Mouse (Mus musculus): Measurements from ENCODE around the gene Sf3a2. TPM values are rescaled to one million over a fixed set of nuclear protein-coding genes. Genes with fewer than 3 reads are reported as not detected.

Sf3a2 gene
- 10 to 100 TPM; 16.2 to 58.3 (median 28.0) TPM for total RNA-seq (2018; cell fraction: chromatin; rRNA removed)
- total RNA-seq (2018; cell fraction: cytosol; rRNA removed), result 10 to 100 TPM; 31.9 to 49.2 (median 40.5) TPM
- 10 to 100 TPM; 19.9 to 37.9 (median 26.5) TPM for total RNA-seq (2018; cell fraction: nucleus; rRNA removed)
- 30.3 to 61.7 TPM (median 44.0 TPM) in 3 replicates for polyA plus RNA-seq (2018)

- under 1% methylated on average over 104 of the region's 104 CpGs for WGBS (ENCODE audit: missing documents)
- H3K36me3 ChIP-seq (ENCODE audit: inconsistent target), result peaks cover 41% of the 10 kb centered on the region
- H3K4me3 ChIP-seq (ENCODE audit: inconsistent target), result peak within 1 kb of the TSS; percentile 97
- peak within 1 kb of the TSS; percentile 91 for H3K27ac ChIP-seq
- H3K79me2 ChIP-seq (ENCODE audit: inconsistent target), result peaks cover 65% of the 10 kb centered on the region
Measured at GRCm38 (mm10) chr10:80798150-80799006, at the start of gene Sf3a2, which contains the start of gene Plekhj1. Gene Sf3a2, plus strand, starts transcription at chr10:80798198. Gene Plekhj1, minus strand, starts transcription at chr10:80798626.

GRCm38 (mm10) chr10:80748609-80749008 lies 49.4 kb upstream of the Sf3a2 start:
- H3K27ac ChIP-seq, result no peak overlapping the region
- no peaks in the 10 kb centered on the region for H3K79me2 ChIP-seq (ENCODE audit: inconsistent target)
- 14% methylated on average over 6 of the region's 6 CpGs for WGBS (ENCODE audit: missing documents)
- no peaks in the 10 kb centered on the region for H3K36me3 ChIP-seq (ENCODE audit: inconsistent target)
- no peak overlapping the region for H3K4me3 ChIP-seq (ENCODE audit: inconsistent target)

GRCm38 (mm10) chr10:80751188-80751832 lies 46.7 kb upstream of the Sf3a2 start:
- 0% methylated on average over 15 of the region's 16 CpGs for WGBS (ENCODE audit: missing documents)
- Histone ChIP-seq H3K79me2 (ENCODE audit: inconsistent target) (peaks cover 9% of the 10 kb centered on the region), H3K27ac (peak overlapping the region; percentile 91), H3K4me3 (ENCODE audit: inconsistent target) (peak overlapping the region; percentile 8; the same call in 1 of the 2 replicates), H3K36me3 (ENCODE audit: inconsistent target) (no peaks in the 10 kb centered on the region)

- Histone ChIP-seq H3K4me3 (ENCODE audit: inconsistent target) (peak overlapping the region; percentile 8; the same call in 1 of the 2 replicates), H3K36me3 (ENCODE audit: inconsistent target) (no peaks in the 10 kb centered on the region), H3K79me2 (ENCODE audit: inconsistent target) (peaks cover 17% of the 10 kb centered on the region), H3K27ac (peak overlapping the region; percentile 91)
- WGBS (ENCODE audit: missing documents), result 0% methylated on average over 6 of the region's 6 CpGs
Measured at GRCm38 (mm10) chr10:80752079-80752625, 45.8 kb upstream of the Sf3a2 start.

GRCm38 (mm10) chr10:80754594-80755290 lies 43.3 kb upstream of the Sf3a2 start, which contains the start of gene Dot1l:
Gene Dot1l, plus strand, starts transcription at chr10:80755206.
- peaks cover 43% of the 10 kb centered on the region for H3K79me2 ChIP-seq (ENCODE audit: inconsistent target)
- WGBS (ENCODE audit: missing documents), result under 1% methylated on average over 56 of the region's 57 CpGs
- peak within 1 kb of the TSS; percentile 79 for H3K4me3 ChIP-seq (ENCODE audit: inconsistent target)
- H3K27ac ChIP-seq, result peak within 1 kb of the TSS; percentile 55
- H3K36me3 ChIP-seq (ENCODE audit: inconsistent target), result no peaks in the 10 kb centered on the region

GRCm38 (mm10) chr10:80755291-80756015 lies 42.5 kb upstream of the Sf3a2 start:
- under 1% methylated on average over 71 of the region's 75 CpGs for WGBS (ENCODE audit: missing documents)
- H3K36me3 ChIP-seq (ENCODE audit: inconsistent target), result no peaks in the 10 kb centered on the region
- peak overlapping the region; percentile 55 for H3K27ac ChIP-seq
- peak overlapping the region; percentile 79 for H3K4me3 ChIP-seq (ENCODE audit: inconsistent target)
- H3K79me2 ChIP-seq (ENCODE audit: inconsistent target), result peaks cover 50% of the 10 kb centered on the region

- peak overlapping the region; percentile 55 for H3K27ac ChIP-seq
- WGBS (ENCODE audit: missing documents), result 40% methylated on average over 3 of the region's 3 CpGs
Measured at GRCm38 (mm10) chr10:80756099-80756498, 41.9 kb upstream of the Sf3a2 start.

GRCm38 (mm10) chr10:80756509-80756908 lies 41.5 kb upstream of the Sf3a2 start:
- no peaks in the 10 kb centered on the region for H3K36me3 ChIP-seq (ENCODE audit: inconsistent target)
- peak overlapping the region; percentile 79 for H3K4me3 ChIP-seq (ENCODE audit: inconsistent target)
- peak overlapping the region; percentile 55 for H3K27ac ChIP-seq
- 66% methylated on average over 2 of the region's 2 CpGs for WGBS (ENCODE audit: missing documents)
- peaks cover 61% of the 10 kb centered on the region for H3K79me2 ChIP-seq (ENCODE audit: inconsistent target)

More at GRCm38 (mm10) chr10:80756099-80756498, 41.9 kb upstream of the Sf3a2 start:
- no peaks in the 10 kb centered on the region for H3K36me3 ChIP-seq (ENCODE audit: inconsistent target)
- peak overlapping the region; percentile 79 for H3K4me3 ChIP-seq (ENCODE audit: inconsistent target)
- peaks cover 57% of the 10 kb centered on the region for H3K79me2 ChIP-seq (ENCODE audit: inconsistent target)

GRCm38 (mm10) chr10:80756967-80757366 lies 41.0 kb upstream of the Sf3a2 start:
- no peak overlapping the region for H3K4me3 ChIP-seq (ENCODE audit: inconsistent target)
- H3K36me3 ChIP-seq (ENCODE audit: inconsistent target), result no peaks in the 10 kb centered on the region
- 68% methylated on average over 4 of the region's 4 CpGs for WGBS (ENCODE audit: missing documents)
- peaks cover 65% of the 10 kb centered on the region for H3K79me2 ChIP-seq (ENCODE audit: inconsistent target)
- 0 out of 2 replicates have a peak overlapping the region, but pooled peaks have one; percentile 55 for H3K27ac ChIP-seq

GRCm38 (mm10) chr10:80757717-80758116 lies 40.3 kb upstream of the Sf3a2 start:
- no peak overlapping the region for H3K4me3 ChIP-seq (ENCODE audit: inconsistent target)
- H3K27ac ChIP-seq, result peak overlapping the region; percentile 33
- peaks cover 73% of the 10 kb centered on the region for H3K79me2 ChIP-seq (ENCODE audit: inconsistent target)
- H3K36me3 ChIP-seq (ENCODE audit: inconsistent target), result no peaks in the 10 kb centered on the region
- WGBS (ENCODE audit: missing documents), result 80% methylated on average over 5 of the region's 5 CpGs

GRCm38 (mm10) chr10:80758651-80759050 lies 39.3 kb upstream of the Sf3a2 start:
- peak overlapping the region; percentile 33 for H3K27ac ChIP-seq
- 54% methylated on average over 7 of the region's 7 CpGs for WGBS (ENCODE audit: missing documents)
- H3K79me2 ChIP-seq (ENCODE audit: inconsistent target), result peaks cover 80% of the 10 kb centered on the region
- H3K4me3 ChIP-seq (ENCODE audit: inconsistent target), result no peak overlapping the region
- H3K36me3 ChIP-seq (ENCODE audit: inconsistent target), result no peaks in the 10 kb centered on the region

- Histone ChIP-seq H3K79me2 (ENCODE audit: inconsistent target) (peaks cover 98% of the 10 kb centered on the region), H3K36me3 (ENCODE audit: inconsistent target) (peaks cover 9% of the 10 kb centered on the region; the same call in 1 of the 2 replicates), H3K27ac (no peak overlapping the region), H3K4me3 (ENCODE audit: inconsistent target) (no peak overlapping the region)
- WGBS (ENCODE audit: missing documents), result 88% methylated on average over 4 of the region's 4 CpGs
Measured at GRCm38 (mm10) chr10:80760596-80761524, 37.1 kb upstream of the Sf3a2 start.
